15 mouse cellular contexts compared by ENCODE assay signal in the genomic region with DNA sequence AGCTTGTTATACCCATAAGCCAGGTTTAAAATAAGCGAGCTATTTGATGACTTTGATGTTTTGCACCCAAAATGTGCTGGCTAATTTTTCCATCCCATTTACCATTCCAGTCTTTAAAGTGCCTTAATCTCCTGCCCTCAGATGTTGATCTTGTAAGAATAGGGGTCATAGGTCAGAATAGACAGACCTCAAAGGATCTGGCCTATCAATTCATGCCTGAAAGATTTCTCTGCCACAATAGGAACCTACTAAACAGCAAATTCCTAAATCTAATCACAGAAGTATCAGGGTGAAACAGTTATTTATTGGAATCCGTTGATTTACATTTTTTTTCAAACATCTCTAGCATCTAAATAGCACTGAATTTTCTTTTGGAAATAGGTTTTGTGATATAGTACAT.
"Had no signal": no experiment of that assay in that cellular context is flagged by ENCODE, and none has a peak within 500 bp of the region (broad histone marks: within the 10 kb centered on the region; RNA-seq: fewer than 3 reads in every experiment).

No protein-coding gene starts in this region.

- H3K4me2 ChIP-seq: limb, embryonic 12.5 days; liver, embryonic 13.5 days; neural tube, embryonic 15.5 days had no signal

- H3K4me3 ChIP-seq: limb, embryonic 12.5 days; liver, embryonic 13.5 days; neural tube, embryonic 15.5 days had no signal

- H3K27ac ChIP-seq: kidney, postnatal 0 days; limb, embryonic 12.5 days; liver, embryonic 13.5 days; neural tube, embryonic 15.5 days had no signal

- DNase-seq: kidney, adult 11 months; kidney, adult 9 months; kidney, postnatal 36 days; layer of hippocampus, adult 9-11 months; layer of hippocampus, postnatal 36 days; liver; liver, embryonic 13.5 days; liver, postnatal 0 days; right cerebral cortex, postnatal 4 days; spleen, adult 18-20 months; thymus, adult 18-20 months; thymus, postnatal 14 days had no signal

- H3K27me3 ChIP-seq: limb, embryonic 12.5 days; liver, embryonic 13.5 days; neural tube, embryonic 15.5 days had no signal

- ATAC-seq: liver, postnatal 0 days had no signal

- H3K36me3 ChIP-seq: limb, embryonic 12.5 days; neural tube, embryonic 15.5 days had no signal

- H3K4me1 ChIP-seq: limb, embryonic 12.5 days; liver, embryonic 13.5 days; neural tube, embryonic 15.5 days had no signal

- H3K9ac ChIP-seq: limb, embryonic 12.5 days; liver, embryonic 13.5 days; liver, postnatal 0 days; neural tube, embryonic 15.5 days had no signal

- H3K9me3 ChIP-seq: limb, embryonic 12.5 days; liver, embryonic 13.5 days; neural tube, embryonic 15.5 days had no signal
